Mouse (Mus musculus) lung, postnatal 4 days (tissue): ENCODE data around the gene Igfbpl1.

ENCODE experiments used
- DNase-seq, 2 experiments: peaks; one replicate each; pipeline ENCODE4 v3.0.0; 2021

Igfbpl1 gene

GRCm38 (mm10) chr4:45826275-45827040 lies at the start of gene Igfbpl1:
TSS of gene Igfbpl1 (minus strand) at chr4:45826923.
- no peak for DNase-seq

- no peak for DNase-seq
Measured at GRCm38 (mm10) chr4:45872147-45872546, 45.4 kb upstream of the Igfbpl1 start.

GRCm38 (mm10) chr4:45869021-45869815 lies 42.5 kb upstream of the Igfbpl1 start:
- no peak for DNase-seq

GRCm38 (mm10) chr4:45867416-45867815 lies 40.7 kb upstream of the Igfbpl1 start:
- DNase-seq: no peak

GRCm38 (mm10) chr4:45861160-45861559 lies 34.4 kb upstream of the Igfbpl1 start:
- no peak for DNase-seq

GRCm38 (mm10) chr4:45855803-45856424 lies 29.2 kb upstream of the Igfbpl1 start:
- DNase-seq: peak; percentile 62 to 83

- DNase-seq: peak; percentile 18 to 55
Measured at GRCm38 (mm10) chr4:45853496-45854246, 26.9 kb upstream of the Igfbpl1 start.

- peak in 1 of 2 experiments; percentile 53 for DNase-seq
Measured at GRCm38 (mm10) chr4:45851640-45852051, 24.9 kb upstream of the Igfbpl1 start.

GRCm38 (mm10) chr4:45849419-45849818 lies 22.7 kb upstream of the Igfbpl1 start:
- no peak for DNase-seq

- DNase-seq: no peak
Measured at GRCm38 (mm10) chr4:45848825-45849156, 22.1 kb upstream of the Igfbpl1 start.

- DNase-seq: no peak
Measured at GRCm38 (mm10) chr4:45848109-45848824, 21.5 kb upstream of the Igfbpl1 start, which contains the start of gene Stra6l. TSS of gene Stra6l (plus strand) at chr4:45848664.

- DNase-seq: no peak
Measured at GRCm38 (mm10) chr4:45846263-45846662, 19.5 kb upstream of the Igfbpl1 start.

GRCm38 (mm10) chr4:45844355-45844754 lies 17.6 kb upstream of the Igfbpl1 start:
- DNase-seq: peak in 1 of 2 experiments; percentile 32

- DNase-seq: no peak
Measured at GRCm38 (mm10) chr4:45833461-45833860, 6.7 kb upstream of the Igfbpl1 start.

- DNase-seq: no peak
Measured at GRCm38 (mm10) chr4:45831996-45832395, 5.3 kb upstream of the Igfbpl1 start.

- no peak for DNase-seq
Measured at GRCm38 (mm10) chr4:45829907-45830759, 3.4 kb upstream of the Igfbpl1 start.

GRCm38 (mm10) chr4:45824761-45825556 lies 1.8 kb downstream of the Igfbpl1 start:
- DNase-seq: no peak

GRCm38 (mm10) chr4:45824049-45824760 lies 2.5 kb downstream of the Igfbpl1 start:
- DNase-seq: no peak

GRCm38 (mm10) chr4:45822781-45823575 lies 3.7 kb downstream of the Igfbpl1 start:
- no peak for DNase-seq
